Mouse (Mus musculus) embryonic fibroblast, embryonic 13.5 days (primary cell): ENCODE data around the gene Trpm8.

Experiments used
- CTCF ChIP-seq: IDR thresholded peaks from 2 replicates; pipeline ENCODE4 v1.5.1; 2011; ENCODE audit warnings: mild to moderate bottlenecking, control low read depth, low read length, moderate library complexity, borderline replicate concordance; ENCODE audit not compliant: insufficient read depth
- POLR2A ChIP-seq: IDR thresholded peaks from 2 replicates; pipeline ENCODE4 v1.6.1; 2011; ENCODE audit warnings: low read depth, mild to moderate bottlenecking, control low read depth, low read length, moderate library complexity

DNA sequence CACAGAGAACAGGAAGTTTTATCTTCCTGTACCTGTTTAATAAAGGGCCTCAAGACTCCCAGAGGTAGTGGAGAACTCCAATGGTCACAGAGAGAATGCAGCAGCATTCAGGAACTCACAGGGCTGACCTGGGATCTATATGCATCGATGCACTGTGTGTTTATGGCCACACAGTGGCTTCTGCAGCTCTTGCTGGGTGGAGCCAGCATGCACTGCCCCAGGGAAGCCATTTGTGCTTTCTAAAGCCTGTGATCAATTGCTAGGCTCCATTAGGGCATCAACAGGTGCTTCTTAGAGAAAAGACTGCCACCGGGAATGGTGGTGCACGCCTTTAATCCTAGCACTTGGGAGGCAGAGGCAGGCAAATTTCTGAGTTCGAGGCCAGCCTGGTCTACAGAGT is 4.6 kb upstream of the Trpm8 start:
- no peak for TF ChIP-seq CTCF
- TF ChIP-seq POLR2A = no peak
